ENCODE assay signal across 8 mouse cellular contexts in the genomic region with DNA sequence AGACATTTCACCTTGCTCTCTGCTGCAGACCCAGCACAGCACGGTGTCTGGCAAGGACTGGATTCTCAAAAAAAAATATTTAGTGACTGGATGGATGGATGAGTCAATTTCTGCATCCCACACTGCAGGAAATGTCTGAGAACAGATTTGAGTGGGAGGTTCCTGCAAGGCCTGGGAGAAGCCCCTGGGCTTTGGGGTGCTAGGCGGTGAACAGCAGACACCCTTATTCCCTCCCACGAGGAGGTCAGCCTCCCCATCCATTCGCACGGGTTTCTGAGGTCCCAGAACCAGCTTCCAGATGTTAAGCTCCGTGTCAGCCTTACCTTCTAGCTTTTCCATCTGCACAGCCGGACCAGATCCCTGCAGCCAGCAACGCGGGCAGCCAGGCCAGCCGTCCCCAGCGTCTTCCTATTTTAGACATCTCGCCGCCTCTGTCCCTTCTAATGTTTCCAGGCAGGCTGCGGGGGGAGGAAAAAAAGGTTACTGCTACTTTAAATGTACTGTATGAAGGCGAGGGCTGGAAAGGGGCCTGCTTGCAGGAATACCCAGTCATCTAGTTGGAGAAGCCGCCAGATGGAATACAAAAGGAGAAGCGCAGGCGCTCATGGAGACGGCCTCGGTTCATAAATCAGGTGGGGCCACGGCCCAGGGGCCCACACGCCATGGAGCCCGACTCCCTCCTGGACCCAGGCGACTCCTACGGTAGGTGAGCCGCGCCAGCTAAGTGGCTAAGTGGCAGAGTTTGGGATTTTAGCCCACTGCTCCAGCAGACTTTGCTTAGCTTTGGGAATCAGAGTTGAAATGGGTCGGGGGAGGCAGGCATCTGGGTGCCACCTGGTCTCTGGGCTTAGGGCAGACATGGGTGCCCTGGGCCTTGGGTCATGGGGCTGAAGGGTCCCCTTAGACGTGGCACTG. TPM values are rescaled to one million over a fixed set of nuclear protein-coding genes. Genes with fewer than 3 reads are reported as not detected.
DNase-seq lines count a peak whose midpoint lies in the region; ATAC-seq and TF ChIP-seq lines count a peak whose summit lies in the region.

A gene (plus strand): TSS at position 356 of the 915 bp plus-strand sequence.

- H3K9ac ChIP-seq in kidney, embryonic 15.5 days: peak within 1 kb of the TSS; percentile 35; the same call in 1 of the 2 replicates

- H3K36me3 ChIP-seq in kidney, embryonic 15.5 days: no peaks in the 10 kb centered on the region

- H3K9me3 ChIP-seq in kidney, embryonic 15.5 days (replicated peaks): no peaks in the 10 kb centered on the region

- peak within 1 kb of the TSS; percentile 30 for H3K4me3 ChIP-seq in kidney, embryonic 15.5 days (replicated peaks)
- H3K4me3 ChIP-seq in olfactory bulb, adult 2 months (ENCODE audit: insufficient read depth, low read depth, low read length): no peak within 1 kb of the TSS

- peak within 1 kb of the TSS; percentile 55 for H3K4me2 ChIP-seq in kidney, embryonic 15.5 days

- peak; percentile 59 for ATAC-seq in kidney, embryonic 15.5 days (replicated peaks; ENCODE audit: low FRiP score)

- DNase-seq in kidney, postnatal 25 days: no peak
- peak; percentile 87 for DNase-seq in brain, adult 2 months (ENCODE audit: low read depth, low spot score)
- peak; percentile 75 to 84 for DNase-seq in frontal cortex, adult 2 months (ENCODE audit: extremely low spot score in 1 of 2, low spot score in 1 of 2)
- DNase-seq in heart, postnatal 4 days: peak; percentile 47
- peak; percentile 55 to 88 for DNase-seq in left cerebral cortex, adult 8-10 months (ENCODE audit: low spot score in 2 of 2)
- DNase-seq in thymus, postnatal 4 days: no peak

- H3K4me1 ChIP-seq in kidney, embryonic 15.5 days: peaks cover 43% of the 10 kb centered on the region
- peaks cover 18% of the 10 kb centered on the region for H3K4me1 ChIP-seq in olfactory bulb, adult 2 months (ENCODE audit: control insufficient read depth, insufficient read depth, low read length)

- 19% methylated on average over 29 of the region's 29 CpGs for WGBS in kidney, embryonic 15.5 days
- WGBS in olfactory bulb, adult 2 months: 56% methylated on average over 29 of the region's 29 CpGs

- H3K27me3 ChIP-seq in kidney, embryonic 15.5 days: no peaks in the 10 kb centered on the region

- peak within 1 kb of the TSS; percentile 84 for H3K27ac ChIP-seq in kidney, embryonic 15.5 days
- no peak within 1 kb of the TSS for H3K27ac ChIP-seq in olfactory bulb, adult 2 months (ENCODE audit: insufficient read depth, low read depth, low read length)

- TF ChIP-seq POLR2A in olfactory bulb, adult 2 months (IDR thresholded peaks at IDR 0.05; ENCODE audit: insufficient read depth, low read depth, low read length): no peak

- no peak for TF ChIP-seq CTCF in olfactory bulb, adult 2 months (IDR thresholded peaks at IDR 0.05; ENCODE audit: insufficient read depth, low read depth, low read length)

RNA-seq across cellular contexts. Expression of the gene that starts here (rescaled TPM):
- 37.5 and 40.4 TPM in 2 replicates for polyA plus RNA-seq in kidney, embryonic 15.5 days (2015; fragmentation: Nextera tagmentation; extraction: Ambion mirVana)
- 73.9 and 77.2 TPM in 2 replicates for polyA plus RNA-seq in frontal cortex, adult 2 months (2012; rRNA removed)
- 10 to 100 TPM; 54.6 to 55.2 TPM for total RNA-seq in heart, postnatal 4 days (2021)
- 100 to 1,000 TPM; 108 to 124 (median 115) TPM for total RNA-seq in left cerebral cortex, adult 8-10 months (2022)
- polyA plus RNA-seq in olfactory bulb, adult 2 months (2012; ENCODE audit: insufficient read depth, insufficient read length, low replicate concordance, missing spikeins): not detected in 2 replicates

Comparison
In these comparisons a context has a peak if more than half of its experiments do, and no peak if none do; other contexts are left out.
1. DNase-seq: peak in brain, adult 2 months (single experiment), frontal cortex, adult 2 months (2 of 2), heart, postnatal 4 days (single experiment) and left cerebral cortex, adult 8-10 months (2 of 2); none in kidney, postnatal 25 days (0 of 2) and thymus, postnatal 4 days (single experiment).